Mouse (Mus musculus): ENCODE data around the gene Itgb3bp.

DNA sequence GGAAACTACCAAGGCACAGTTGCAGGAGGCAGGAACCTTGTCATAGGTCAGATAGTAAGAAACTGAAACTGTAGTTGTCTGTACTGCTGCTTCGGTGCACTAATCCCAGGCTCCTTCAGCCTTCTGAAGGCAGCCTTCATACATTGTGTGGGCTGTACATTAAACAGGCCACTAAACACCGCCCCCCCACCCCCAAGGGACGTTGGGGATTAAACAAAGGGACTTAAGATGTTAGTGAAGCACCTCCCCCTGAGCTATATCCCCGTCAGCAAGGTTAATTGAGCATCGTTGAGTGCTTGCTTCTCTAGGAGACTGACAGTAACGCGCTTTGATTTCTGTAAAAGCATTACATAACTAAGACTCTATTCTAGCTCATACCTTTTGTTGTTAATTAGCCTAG, 189.8 kb downstream of the Itgb3bp start:
- no peak for TF ChIP-seq USF1 (IDR thresholded peaks at IDR 0.05; ENCODE audit: low read depth)
- TF ChIP-seq CEBPB (IDR thresholded peaks at IDR 0.05; ENCODE audit: insufficient read depth, poor library complexity, severe bottlenecking), result no peak
- no peak for TF ChIP-seq POLR2A (IDR thresholded peaks at IDR 0.05; ENCODE audit: insufficient read length, low read depth)
- TF ChIP-seq SRF (IDR thresholded peaks at IDR 0.05; ENCODE audit: control insufficient read depth, insufficient read length, low read depth), result no peak
- no peak for TF ChIP-seq TCF12 (IDR thresholded peaks at IDR 0.05; ENCODE audit: insufficient read depth, poor library complexity, severe bottlenecking)

Data from myocyte (in vitro differentiated cells).